Mouse (Mus musculus) spleen, adult 18-20 months (tissue): ENCODE data around the gene Tgfbi.
A peak's percentile ranks its signal among the peaks of the same experiment; 100 is the strongest.

Experiments used
- DNase-seq, 2 experiments: peaks; one replicate each; pipeline ENCODE4 v3.0.0; 2022; ENCODE audit warnings: mixed read lengths in 2 of 2

The Tgfbi gene

DNA sequence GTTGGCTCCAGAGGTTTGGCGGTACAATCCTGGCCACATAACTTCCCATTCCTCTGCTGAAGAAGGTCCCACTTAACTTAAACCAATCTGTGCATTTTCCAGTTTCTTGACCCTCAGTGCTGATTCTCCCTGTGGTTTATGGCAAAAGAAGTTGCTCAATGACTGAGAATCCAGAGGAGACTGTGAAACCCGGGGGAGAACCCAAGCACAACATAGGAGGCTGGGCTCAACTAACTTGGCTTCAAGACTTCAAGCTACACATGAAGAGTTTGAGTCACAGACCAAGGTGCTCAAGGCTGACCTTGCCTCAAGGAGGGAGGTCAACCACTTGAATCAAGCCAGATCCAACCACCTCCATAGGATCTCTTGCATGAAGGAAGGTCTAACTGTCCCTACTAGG lies 9.8 kb upstream of the Tgfbi start:
- no peak for DNase-seq

GRCm38 (mm10) chr13:56600216-56600890 lies 9.0 kb upstream of the Tgfbi start:
- DNase-seq = no peak

GRCm38 (mm10) chr13:56601199-56601598 lies 8.1 kb upstream of the Tgfbi start:
- no peak for DNase-seq

- DNase-seq = no peak
Observed at GRCm38 (mm10) chr13:56605503-56605902, 3.8 kb upstream of the Tgfbi start.

DNA sequence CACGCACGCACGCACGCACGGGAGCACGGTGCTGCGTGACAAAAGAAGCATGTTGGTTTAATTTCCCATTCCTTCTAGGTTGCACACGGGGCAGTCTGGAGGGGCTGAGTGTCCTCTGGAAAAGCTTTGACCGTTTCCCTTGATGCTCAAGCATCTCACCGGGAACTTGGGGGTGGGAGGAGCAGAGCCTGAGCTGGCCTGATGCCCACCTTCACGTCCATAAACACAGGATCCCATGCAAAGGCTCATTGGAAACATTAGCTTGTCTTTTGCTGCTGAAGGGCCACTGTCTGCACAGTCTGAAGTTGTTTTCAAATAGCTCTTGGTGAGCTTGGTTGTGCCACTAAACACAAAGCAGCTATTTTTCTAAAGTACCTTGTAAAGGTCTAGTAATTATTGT lies 2.6 kb upstream of the Tgfbi start:
- no peak for DNase-seq

DNA sequence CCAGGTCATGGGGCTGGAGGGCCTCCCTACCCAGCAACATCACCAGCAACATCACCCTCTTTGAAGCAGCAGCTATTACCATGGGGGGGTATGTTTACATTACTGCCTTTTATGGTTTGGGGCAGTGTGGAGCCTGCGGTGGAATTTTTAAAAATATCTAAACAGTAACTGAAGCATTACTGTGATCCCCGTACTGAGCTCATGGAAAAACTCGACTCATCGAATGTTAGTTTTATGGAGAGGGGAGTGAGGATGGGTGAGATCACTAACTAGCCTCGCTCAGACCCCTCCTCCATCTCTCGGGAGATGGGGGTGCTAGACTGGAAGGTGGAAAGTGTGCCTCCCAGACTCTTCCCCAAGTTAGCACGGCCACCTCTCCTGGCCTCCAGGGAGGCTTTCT lies 2.1 kb upstream of the Tgfbi start:
- DNase-seq = no peak

DNA sequence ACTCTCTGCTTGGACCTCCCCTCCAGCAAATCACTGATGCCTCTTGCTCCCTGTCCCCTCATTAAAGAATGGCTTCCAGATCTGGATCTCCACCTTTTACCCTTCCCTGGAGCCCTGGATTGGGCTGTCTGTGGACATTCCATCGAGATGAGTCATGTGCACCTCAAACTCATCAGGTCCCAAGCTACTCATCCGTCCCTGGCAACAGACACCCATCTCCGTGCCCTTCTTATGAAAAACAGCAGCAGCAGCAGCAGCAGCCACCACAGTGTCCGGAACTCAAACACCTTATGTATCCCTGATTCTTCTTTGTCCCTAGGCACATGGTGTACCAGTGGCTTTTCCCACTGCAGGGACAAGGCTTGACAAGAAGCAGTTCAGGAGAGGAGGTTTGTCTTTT lies 1.5 kb upstream of the Tgfbi start:
- no peak for DNase-seq

- no peak for DNase-seq
Observed at GRCm38 (mm10) chr13:56611129-56611528, 1.8 kb downstream of the Tgfbi start.

DNA sequence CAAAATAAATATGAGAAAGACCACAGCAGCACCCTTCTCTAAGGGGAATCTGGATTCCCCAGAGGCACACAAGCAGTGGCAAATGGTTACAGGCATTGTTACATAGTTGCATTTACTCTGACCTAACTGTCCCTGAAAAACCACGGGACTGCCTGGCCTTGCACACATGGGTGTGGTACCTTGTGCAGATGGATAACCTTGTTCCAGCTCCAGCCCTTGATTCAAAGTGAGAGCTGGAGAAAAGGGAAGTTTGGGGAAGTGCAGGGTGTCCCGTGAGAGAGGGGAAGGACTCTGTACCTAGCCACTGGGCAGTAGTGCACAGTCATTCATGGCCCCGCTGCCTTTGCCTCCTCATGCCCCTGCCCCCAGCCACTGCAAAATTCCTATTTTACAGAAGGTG lies 2.4 kb downstream of the Tgfbi start:
- no peak for DNase-seq

- no peak for DNase-seq
Observed at GRCm38 (mm10) chr13:56612331-56612730, 3.0 kb downstream of the Tgfbi start.

DNA sequence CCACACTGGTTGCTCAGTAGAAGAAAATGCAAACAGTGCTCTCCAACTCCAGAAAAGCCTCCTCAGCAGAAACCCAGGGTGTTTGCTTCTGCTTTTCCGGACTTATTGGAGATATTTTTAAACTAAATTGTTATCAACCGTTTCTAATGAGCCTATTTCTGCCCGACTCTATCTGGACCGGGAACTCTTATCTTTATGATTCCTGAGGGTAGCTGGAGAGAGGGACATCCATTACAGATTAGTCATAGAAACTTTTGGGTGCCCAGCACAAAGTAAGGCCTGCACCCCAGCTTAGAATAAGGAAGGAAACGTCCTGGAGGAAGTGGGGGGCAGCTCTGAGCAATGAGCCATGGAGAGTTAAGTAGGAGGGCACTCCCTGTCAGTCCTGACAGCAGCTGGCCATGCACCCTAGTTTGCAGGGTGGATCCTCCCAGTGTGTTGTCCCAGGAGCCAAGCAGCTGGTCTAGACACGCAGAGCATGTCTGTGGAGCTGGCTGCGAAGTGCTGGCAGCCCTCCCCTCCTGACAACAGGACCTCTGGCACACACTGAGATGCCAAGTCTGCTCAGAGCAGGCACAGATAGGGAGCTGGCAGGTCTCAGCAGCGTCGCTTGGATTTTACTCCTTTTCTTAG lies 4.2 kb downstream of the Tgfbi start:
- peak; percentile 22 to 44 for DNase-seq

DNA sequence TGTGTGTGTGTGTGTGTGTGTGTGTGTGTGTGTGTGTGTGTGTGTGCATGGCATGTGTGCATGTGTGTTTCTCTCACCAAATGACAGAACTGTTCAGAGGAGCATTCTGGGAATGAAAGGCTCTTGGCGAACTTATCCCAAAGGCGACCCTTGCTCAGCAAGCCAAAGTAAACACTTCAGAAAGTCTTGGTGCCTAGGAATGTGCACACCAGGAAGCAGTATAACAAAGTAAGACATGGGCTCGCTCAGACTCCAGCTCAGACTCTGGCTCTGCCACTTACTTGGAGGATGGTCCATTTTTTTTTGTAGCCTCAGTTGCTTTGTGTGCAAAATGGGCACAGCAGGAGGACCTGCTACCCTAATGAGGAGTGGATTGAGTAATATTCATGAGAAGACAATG lies 5.4 kb downstream of the Tgfbi start:
- no peak for DNase-seq

GRCm38 (mm10) chr13:56615223-56615622 lies 5.9 kb downstream of the Tgfbi start:
- no peak for DNase-seq

DNA sequence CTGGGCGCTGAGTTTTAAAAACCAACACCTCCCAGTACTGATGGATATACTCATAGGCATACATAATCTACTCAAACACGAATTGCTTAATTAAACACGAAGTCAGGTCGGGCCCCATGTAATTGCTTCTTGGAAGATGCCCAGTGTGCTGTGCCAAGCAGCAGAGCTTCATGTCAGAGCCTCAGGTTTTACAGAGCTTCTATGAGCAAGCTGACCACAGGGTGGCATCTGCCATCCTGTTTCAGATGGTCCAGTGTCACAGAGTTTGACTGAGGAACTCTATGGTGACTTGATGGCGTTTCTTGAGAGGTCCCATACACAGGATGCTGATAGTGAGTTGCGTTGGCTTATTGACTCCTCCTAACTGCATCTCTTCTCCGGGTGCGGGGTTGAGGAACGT lies 6.5 kb downstream of the Tgfbi start:
- no peak for DNase-seq

DNA sequence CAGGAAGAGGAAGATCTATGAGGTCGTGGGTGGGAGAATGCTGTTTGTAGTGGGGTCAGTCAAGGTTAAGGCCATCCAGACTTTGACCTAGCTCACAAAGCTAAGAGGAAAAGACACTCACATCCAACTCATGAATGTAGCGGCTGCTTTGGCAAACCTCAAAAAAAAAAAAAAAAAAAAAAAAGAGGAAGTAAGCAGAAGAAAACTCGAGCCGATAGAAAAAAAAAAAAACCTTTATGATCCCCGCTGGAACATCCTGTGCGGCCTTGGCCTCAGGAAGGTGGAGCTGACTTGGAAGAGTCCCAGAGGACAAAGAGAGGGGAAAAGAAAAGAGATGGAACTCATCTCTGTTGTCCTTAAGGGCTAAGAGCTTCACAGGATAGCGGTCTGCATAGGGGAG lies 7.1 kb downstream of the Tgfbi start:
- no peak for DNase-seq

- no peak for DNase-seq
Observed at GRCm38 (mm10) chr13:56617197-56617596, 7.9 kb downstream of the Tgfbi start.

GRCm38 (mm10) chr13:56622201-56622757 lies 13.0 kb downstream of the Tgfbi start:
- no peak for DNase-seq

DNA sequence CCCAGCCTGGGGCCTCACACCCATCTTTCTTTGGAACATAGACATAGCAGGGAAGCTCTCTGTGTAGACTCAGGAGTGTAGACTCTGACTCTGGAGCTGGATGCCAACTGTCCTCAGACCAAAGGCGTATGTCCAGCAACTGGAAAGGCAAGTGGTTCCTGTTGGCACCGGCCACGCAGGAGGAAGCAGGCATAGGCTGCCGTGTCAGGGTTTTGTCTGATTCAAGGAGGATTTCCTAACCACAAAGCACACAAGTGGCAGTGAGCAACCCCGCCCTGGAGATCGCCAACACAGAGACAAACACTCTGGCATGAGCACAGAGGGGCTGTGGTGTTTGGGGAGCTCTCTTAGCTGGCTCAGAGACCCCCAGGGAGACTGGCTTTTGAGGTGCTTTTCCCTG lies 17.2 kb downstream of the Tgfbi start:
- no peak for DNase-seq

GRCm38 (mm10) chr13:56630081-56630480 lies 20.8 kb downstream of the Tgfbi start:
- DNase-seq = no peak

DNA sequence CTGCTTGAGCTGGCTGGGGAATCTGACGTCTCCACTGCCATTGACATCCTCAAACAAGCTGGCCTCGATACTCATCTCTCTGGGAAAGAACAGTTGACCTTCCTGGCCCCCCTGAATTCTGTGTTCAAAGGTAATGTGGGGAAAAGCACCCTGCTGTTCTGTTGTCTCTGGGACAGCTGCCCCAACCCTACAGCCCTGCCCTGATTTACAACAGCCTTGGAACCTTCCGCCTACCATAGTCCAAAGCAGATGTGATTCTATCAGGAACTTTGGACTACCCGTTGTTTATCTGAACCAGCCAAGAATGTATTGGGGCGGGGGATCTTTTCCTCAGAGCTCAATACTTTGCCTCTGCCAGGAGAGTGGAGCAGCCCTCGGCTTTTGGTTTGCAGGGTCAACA lies 21.2 kb downstream of the Tgfbi start:
- no peak for DNase-seq

DNA sequence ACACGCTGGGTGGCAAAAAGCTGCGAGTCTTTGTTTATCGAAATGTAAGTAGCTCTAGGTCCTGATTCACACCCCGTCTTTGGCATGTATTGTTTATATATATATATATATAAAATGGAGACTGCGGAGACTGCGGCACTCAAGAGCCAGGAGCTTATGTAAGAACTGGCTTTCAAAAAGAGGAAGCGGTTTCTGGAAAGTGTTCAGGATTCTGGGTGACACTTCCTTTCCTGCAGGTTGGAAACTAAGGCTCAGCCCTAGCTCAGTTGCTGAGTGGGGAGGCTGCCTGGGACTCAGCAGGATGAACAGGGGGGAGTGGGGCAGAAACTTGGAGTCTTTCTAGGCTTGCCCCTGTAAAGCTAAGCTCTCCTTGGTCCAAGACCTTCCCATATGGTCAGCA lies 22.0 kb downstream of the Tgfbi start:
- no peak for DNase-seq

DNA sequence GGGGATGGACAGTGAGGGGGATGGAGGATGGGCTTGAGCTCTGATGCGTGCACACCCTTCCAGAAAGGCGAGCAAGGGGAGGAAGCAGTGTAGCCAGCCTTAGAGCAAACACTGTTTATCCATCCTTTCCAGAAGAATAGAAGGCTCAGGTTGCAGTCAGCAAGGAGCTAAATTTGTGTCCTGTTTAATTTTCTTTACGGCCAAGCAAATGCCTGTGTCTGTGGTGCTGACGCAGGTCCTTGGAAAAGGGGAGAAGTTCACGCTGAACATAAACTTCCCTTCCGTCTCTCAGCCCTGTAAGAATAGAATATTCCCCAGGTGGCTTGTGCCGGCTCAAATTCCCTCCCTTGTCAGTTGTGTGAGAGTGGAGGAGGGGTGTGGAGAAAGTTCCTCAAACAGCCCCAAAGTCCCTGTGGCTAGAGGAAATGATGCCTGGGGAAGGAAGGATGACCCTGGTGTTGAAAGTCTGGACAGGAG lies 24.9 kb downstream of the Tgfbi start:
- DNase-seq = no peak

DNA sequence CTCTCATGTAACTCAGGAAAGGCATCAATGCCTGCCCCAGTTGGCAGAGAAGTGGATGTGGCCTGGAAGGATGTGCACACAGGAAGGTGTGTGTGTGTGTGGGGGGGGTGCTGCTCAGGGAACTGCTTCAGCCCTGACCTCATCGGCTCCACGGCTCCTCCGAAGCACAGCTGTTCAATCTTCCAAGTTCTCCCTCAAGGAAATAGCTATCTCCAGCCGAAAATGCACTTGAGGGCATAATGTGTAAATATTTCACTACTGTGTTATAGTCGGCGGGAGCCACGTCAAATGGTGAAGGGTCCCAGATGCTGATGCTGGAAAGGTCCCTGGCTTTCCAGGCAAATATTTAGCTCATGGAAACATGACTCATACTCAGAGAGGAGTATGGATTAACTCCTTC lies 25.6 kb downstream of the Tgfbi start:
- DNase-seq = no peak

DNA sequence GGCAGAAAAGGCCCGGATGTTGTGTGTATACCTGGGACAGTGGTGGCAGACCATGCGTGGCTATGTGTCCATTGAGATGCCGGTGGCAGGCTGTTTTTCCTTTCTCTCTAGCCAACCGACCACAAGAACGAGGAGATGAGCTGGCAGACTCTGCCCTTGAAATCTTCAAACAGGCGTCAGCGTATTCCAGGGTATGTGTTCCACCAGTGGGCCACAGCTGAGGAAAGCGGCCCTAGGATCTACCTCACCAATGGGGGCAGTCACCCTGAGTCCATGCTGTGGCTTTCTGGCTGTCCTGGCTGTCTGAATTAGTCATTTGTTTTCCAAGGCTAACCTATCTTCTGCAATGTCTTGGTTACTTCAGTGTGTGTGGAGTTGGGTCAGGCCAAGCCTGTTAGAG lies 27.7 kb downstream of the Tgfbi start:
- no peak for DNase-seq

GRCm38 (mm10) chr13:56641746-56642145 lies 32.4 kb downstream of the Tgfbi start:
- DNase-seq = peak in 1 of 2 experiments; percentile 39
